Mouse (Mus musculus) liver, adult 2 months (tissue): ENCODE results near the gene Spx.

Source experiments
- CTCF ChIP-seq: fragments of 200-500 bp; IDR thresholded peaks from 2 replicates; pipeline ENCODE4 v1.5.1; 2011; ENCODE audit warnings: low read depth, low read length, control low read depth
- POLR2A ChIP-seq: fragments of 200-500 bp; IDR thresholded peaks from 2 replicates; pipeline ENCODE4 v1.6.1; 2011; ENCODE audit warnings: low read length, control low read depth; ENCODE audit not compliant: insufficient read depth; ENCODE audit errors: extremely low read depth

- TF ChIP-seq POLR2A, result no peak
- no peak for TF ChIP-seq CTCF
These were observed 11.7 kb downstream of the Spx start for GRCm38 (mm10) chr6:142424976-142425375.
